Mouse (Mus musculus) pancreas, adult 10 weeks (tissue): Measurements from ENCODE around the gene Ppp1cb. TPM values are rescaled to one million over a fixed set of nuclear protein-coding genes. Genes with fewer than 3 reads are reported as not detected.

Experiments used
- polyA plus RNA-seq: library from polyadenylated mRNA; stranded (reverse); fragments of 350-450 nt; fragmentation: Illumina TruSeq; extraction: RNeasy Lipid Tissue Mini Kit (QIAGEN cat#74804); gene quantifications from one replicate; pipeline ENCODE4 v1.2.3, GENCODE M21; 2015; ENCODE audit warnings: low read depth, low replicate concordance; ENCODE audit not compliant: insufficient read depth

The Ppp1cb gene
- 17.7 TPM for polyA plus RNA-seq

GRCm38 (mm10) chr5:32458408-32459143, at the start of gene Ppp1cb:
Gene Ppp1cb (plus strand): TSS chr5:32458843.

Other genes starting within 250 kb of the Ppp1cb start
- gene Plb1, start 226.1 kb upstream of the Ppp1cb start, polyA plus RNA-seq, result not detected
- gene Yes1, start 152.3 kb downstream of the Ppp1cb start, polyA plus RNA-seq, result 4.1 TPM